Mouse (Mus musculus) heart, embryonic 14.5 days (tissue): ENCODE results near the gene Pcgf2. TPM values are rescaled to one million over a fixed set of nuclear protein-coding genes. Genes with fewer than 3 reads are reported as not detected.

Source experiments
- ATAC-seq: fragments of 200-750 bp; cut with Nextera tagmentation; 2 replicates; pipeline ENCODE4 v1.8.0; 2017; ENCODE audit warnings: low read depth, moderate TSS enrichment; ENCODE audit not compliant: insufficient number of reproducible peaks, insufficient read depth, low FRiP score
- H3K27ac ChIP-seq, 2 experiments: fragments of 200-500 bp in 1 of 2; fragments of 300-500 bp in 1 of 2; sonication (generic) in 1 of 2; replicated peaks in 1 of 2; 2 replicates each; pipeline ENCODE4 v1.5.1; 2012 to 2014; ENCODE audit warnings: low read depth in 2 of 2, low read length in 2 of 2, control low read depth in 1 of 2, mild to moderate bottlenecking in 1 of 2, mixed read lengths in 1 of 2; ENCODE audit not compliant: control insufficient read depth in 1 of 2, insufficient read depth in 1 of 2
- H3K27me3 ChIP-seq: fragments of 300-500 bp; sonication (generic); 2 replicates; pipeline ENCODE4 v1.6.1; 2014; ENCODE audit warnings: mild to moderate bottlenecking, low read length, control low read depth; ENCODE audit not compliant: control insufficient read depth, insufficient read depth
- H3K36me3 ChIP-seq: fragments of 300-500 bp; sonication (generic); 2 replicates; pipeline ENCODE4 v1.6.1; 2014; ENCODE audit warnings: mild to moderate bottlenecking, control low read depth, low read length, mixed read lengths; ENCODE audit not compliant: control insufficient read depth, insufficient read depth
- H3K4me1 ChIP-seq, 2 experiments: fragments of 200-500 bp in 1 of 2; fragments of 300-500 bp in 1 of 2; sonication (generic) in 1 of 2; 2 replicates each; pipeline ENCODE4 v1.6.1; 2012 to 2014; ENCODE audit warnings: low read length in 2 of 2, control low read depth in 1 of 2, mixed read lengths in 1 of 2; ENCODE audit not compliant: control insufficient read depth in 2 of 2, insufficient read depth in 2 of 2
- H3K4me2 ChIP-seq: fragments of 300-500 bp; sonication (generic); 2 replicates; pipeline ENCODE4 v1.6.1; 2014; ENCODE audit warnings: mild to moderate bottlenecking, low read length
- H3K4me3 ChIP-seq, 2 experiments: fragments of 200-500 bp in 1 of 2; fragments of 300-500 bp in 1 of 2; sonication (generic) in 1 of 2; 2 replicates each; pipeline ENCODE4 v1.5.1; 2012 to 2014; ENCODE audit warnings: low read length in 2 of 2, mild to moderate bottlenecking in 2 of 2, control low read depth in 1 of 2, low read depth in 1 of 2, moderate library complexity in 1 of 2; ENCODE audit not compliant: control insufficient read depth in 1 of 2, insufficient read depth in 1 of 2
- H3K9ac ChIP-seq: fragments of 300-500 bp; sonication (generic); 2 replicates; pipeline ENCODE4 v1.6.1; 2014; ENCODE audit warnings: mild to moderate bottlenecking, low read length
- H3K9me3 ChIP-seq: fragments of 300-500 bp; sonication (generic); 2 replicates; pipeline ENCODE4 v1.6.1; 2016; ENCODE audit warnings: low read length, control low read depth; ENCODE audit not compliant: control insufficient read depth
- WGBS: fragments of 180-500 bp; shearing (Covaris S2); extraction: QIAGEN DNeasy Blood & Tissue Kit; methylation state at CpG from one replicate; pipeline ENCODE4 v1.1.7; 2014; 5-methylcytosine and 5-hydroxymethylcytosine counted together
- polyA plus RNA-seq: library from polyadenylated mRNA; unstranded; fragments of >200 nt; fragmentation: Nextera tagmentation; extraction: Ambion mirVana; gene quantifications from 2 replicates; pipeline ENCODE4 v1.2.1, GENCODE M21; 2014

Gene Pcgf2
- polyA plus RNA-seq, 1 experiment from 2014 or later = 12.5 TPM

DNA sequence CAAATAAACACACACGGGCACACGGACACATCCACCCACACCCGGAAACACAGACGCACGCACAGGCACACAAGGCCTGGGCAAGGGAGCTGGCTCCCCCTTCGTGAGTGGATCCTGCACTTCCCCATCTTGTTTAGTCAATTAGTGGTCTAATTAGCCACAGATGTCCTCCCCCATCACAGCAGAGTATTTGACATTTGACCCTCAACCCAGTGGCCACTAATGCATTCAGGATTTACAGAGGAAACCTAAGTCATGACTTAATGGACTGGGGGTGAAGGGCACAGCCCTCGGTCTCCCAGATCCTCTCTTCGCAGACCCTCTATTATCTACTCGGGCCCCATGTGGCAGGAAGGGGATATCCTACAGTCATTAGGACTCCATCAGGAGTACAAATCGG lies 33.4 kb upstream of the Pcgf2 start:
- no peak overlapping the region; the same call in 1 of the 2 replicates for H3K9ac ChIP-seq
- H3K27ac ChIP-seq = no peak overlapping the region
- ATAC-seq = no peak
- no peaks in the 10 kb centered on the region for H3K27me3 ChIP-seq
- no peaks in the 10 kb centered on the region for H3K4me1 ChIP-seq
- H3K36me3 ChIP-seq = peaks cover 33% of the 10 kb centered on the region
- H3K9me3 ChIP-seq = no peaks in the 10 kb centered on the region
- no peak overlapping the region for H3K4me2 ChIP-seq
- WGBS = 53% methylated on average over 10 of the region's 10 CpGs
- no peak overlapping the region for H3K4me3 ChIP-seq

DNA sequence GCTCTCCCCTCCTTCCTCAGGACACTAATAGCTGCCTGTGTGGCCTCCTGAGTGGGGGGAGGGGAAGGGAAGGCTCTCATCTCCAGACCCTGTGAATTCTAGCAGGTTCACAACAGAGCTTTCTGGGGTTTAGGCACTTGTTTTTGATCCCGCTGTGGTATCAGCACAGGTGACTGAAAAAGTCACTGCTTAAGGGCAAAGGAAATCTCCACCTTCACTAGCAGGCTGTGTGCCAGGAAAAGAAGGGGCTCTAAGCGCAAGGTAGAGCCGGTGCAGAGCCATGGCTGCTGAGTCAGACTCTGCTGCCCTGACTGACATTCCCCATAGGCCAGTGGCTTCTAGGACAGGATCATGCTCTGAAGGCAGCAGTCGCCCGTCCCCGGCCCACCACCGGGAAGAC lies 28.4 kb upstream of the Pcgf2 start:
- ATAC-seq = no peak
- no peak overlapping the region for H3K9ac ChIP-seq
- peaks cover 77% of the 10 kb centered on the region for H3K36me3 ChIP-seq
- no peaks in the 10 kb centered on the region for H3K27me3 ChIP-seq
- H3K4me1 ChIP-seq = no peaks in the 10 kb centered on the region; a peak in 1 of 4 replicates
- no peak overlapping the region for H3K4me3 ChIP-seq
- no peak overlapping the region for H3K27ac ChIP-seq
- no peak overlapping the region for H3K4me2 ChIP-seq
- 59% methylated on average over 7 of the region's 7 CpGs for WGBS
- no peaks in the 10 kb centered on the region for H3K9me3 ChIP-seq

DNA sequence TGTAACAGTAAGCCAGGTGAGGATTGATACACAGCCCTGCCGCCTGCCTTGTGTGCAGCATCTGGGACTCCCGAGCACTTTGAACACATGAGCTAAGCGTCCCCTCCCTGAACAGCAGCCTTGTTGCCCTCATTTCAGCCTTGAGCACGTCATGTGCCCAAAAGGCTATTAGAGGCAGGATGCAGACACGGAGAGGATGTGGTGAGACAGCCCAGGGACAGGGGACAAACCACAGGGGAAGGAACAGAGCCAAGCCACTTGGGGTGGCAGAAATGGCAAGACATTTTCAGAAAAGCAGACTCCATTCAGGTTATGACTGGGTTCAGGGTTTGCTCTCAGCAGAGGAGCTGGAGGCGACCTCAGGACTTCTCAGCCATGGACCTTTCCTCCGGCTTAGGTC lies 28.0 kb upstream of the Pcgf2 start:
- Histone ChIP-seq H3K27me3 (no peaks in the 10 kb centered on the region), H3K4me1 (no peaks in the 10 kb centered on the region; a peak in 1 of 4 replicates), H3K4me3 (no peak overlapping the region), H3K27ac (no peak overlapping the region), H3K9me3 (no peaks in the 10 kb centered on the region), H3K4me2 (no peak overlapping the region), H3K9ac (no peak overlapping the region), H3K36me3 (peaks cover 81% of the 10 kb centered on the region)
- ATAC-seq = no peak
- whole genome bisulfite sequencing = 63% methylated on average over 7 of the region's 7 CpGs

DNA sequence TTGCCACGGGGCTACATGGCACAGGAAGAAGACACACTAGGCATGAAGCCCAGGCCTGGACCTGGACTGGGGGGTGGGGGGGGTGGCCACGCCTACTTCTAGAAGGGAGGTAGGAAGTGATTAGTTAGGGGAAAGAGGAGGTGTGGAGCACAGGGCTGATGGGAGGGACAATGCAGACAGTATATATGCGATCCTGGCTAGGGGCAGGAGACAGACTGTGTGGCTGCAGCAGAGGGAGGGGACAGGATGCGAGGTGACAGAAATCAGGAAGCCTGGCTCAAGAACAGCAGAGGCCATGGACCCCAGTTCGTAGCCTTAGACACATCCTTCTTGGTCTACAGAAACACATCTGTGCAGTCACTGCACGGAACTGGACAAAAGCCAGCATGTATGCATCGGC lies 23.4 kb upstream of the Pcgf2 start:
- no peak overlapping the region for H3K4me2 ChIP-seq
- H3K36me3 ChIP-seq = peaks cover 94% of the 10 kb centered on the region
- H3K4me3 ChIP-seq = no peak overlapping the region
- H3K27me3 ChIP-seq = no peaks in the 10 kb centered on the region
- H3K4me1 ChIP-seq = no peaks in the 10 kb centered on the region; a peak in 1 of 4 replicates
- WGBS = 68% methylated on average over 7 of the region's 7 CpGs
- no peak overlapping the region for H3K27ac ChIP-seq
- H3K9me3 ChIP-seq = peaks cover 4% of the 10 kb centered on the region; the same call in 1 of the 2 replicates
- H3K9ac ChIP-seq = no peak overlapping the region
- peak; percentile 52; the same call in 1 of the 2 replicates for ATAC-seq

DNA sequence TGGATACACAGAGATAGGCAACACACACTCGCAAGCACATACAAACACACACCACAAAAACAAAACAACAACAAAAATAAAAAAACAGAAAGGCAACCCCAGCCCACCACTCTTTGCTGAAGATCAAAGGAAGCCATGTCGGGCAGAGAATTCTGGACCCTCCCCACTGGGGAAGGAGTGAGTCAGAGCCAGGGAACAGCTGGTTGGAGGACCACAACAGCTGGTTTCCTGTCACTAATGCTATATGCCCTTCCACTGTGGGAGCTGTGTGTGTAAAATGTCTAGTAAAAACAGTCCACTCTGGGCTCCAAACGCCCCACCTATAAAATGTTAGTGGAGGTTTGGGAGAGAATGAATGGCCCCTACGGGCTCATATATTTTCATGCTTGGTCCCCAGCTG lies 21.0 kb upstream of the Pcgf2 start:
- H3K4me2 ChIP-seq = no peak overlapping the region
- no peak overlapping the region for H3K4me3 ChIP-seq
- H3K4me1 ChIP-seq = peaks cover 0 to under 1% of the 10 kb centered on the region in 2 experiments; a peak in 2 of 4 replicates
- H3K9me3 ChIP-seq = peaks cover 4% of the 10 kb centered on the region; the same call in 1 of the 2 replicates
- WGBS = 93% methylated on average over 4 of the region's 4 CpGs
- H3K9ac ChIP-seq = no peak overlapping the region
- H3K36me3 ChIP-seq = peaks cover 90% of the 10 kb centered on the region
- H3K27ac ChIP-seq = no peak overlapping the region
- H3K27me3 ChIP-seq = no peaks in the 10 kb centered on the region
- ATAC-seq = no peak

DNA sequence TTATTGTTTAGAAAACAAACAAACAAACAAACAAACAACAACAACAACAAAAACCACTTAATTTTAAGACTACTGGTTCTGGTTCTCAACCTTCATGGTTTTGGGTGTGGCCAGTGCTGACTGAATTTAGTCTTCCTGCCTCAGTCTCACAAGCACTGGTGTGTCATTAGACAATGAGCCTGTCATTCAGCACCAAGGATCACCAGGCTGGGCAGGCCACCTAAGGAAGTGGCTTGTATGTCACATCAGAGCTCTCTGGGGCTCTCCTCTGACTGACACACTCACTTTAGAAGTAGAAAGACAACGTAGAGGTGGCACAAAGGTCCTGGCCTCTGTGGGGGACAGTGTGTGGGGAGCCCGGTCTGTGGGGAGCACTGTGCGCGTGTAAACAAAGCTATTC lies 18.7 kb upstream of the Pcgf2 start:
- H3K4me3 ChIP-seq = no peak overlapping the region
- H3K36me3 ChIP-seq = peaks cover 72% of the 10 kb centered on the region
- WGBS = 76% methylated on average over 4 of the region's 4 CpGs
- H3K9me3 ChIP-seq = peaks cover 4% of the 10 kb centered on the region; the same call in 1 of the 2 replicates
- no peak for ATAC-seq
- H3K4me1 ChIP-seq = peaks cover 0 to 11% of the 10 kb centered on the region in 2 experiments; a peak in 2 of 4 replicates
- no peak overlapping the region for H3K9ac ChIP-seq
- no peaks in the 10 kb centered on the region for H3K27me3 ChIP-seq
- H3K27ac ChIP-seq = no peak overlapping the region; a peak in 1 of 4 replicates
- H3K4me2 ChIP-seq = no peak overlapping the region

DNA sequence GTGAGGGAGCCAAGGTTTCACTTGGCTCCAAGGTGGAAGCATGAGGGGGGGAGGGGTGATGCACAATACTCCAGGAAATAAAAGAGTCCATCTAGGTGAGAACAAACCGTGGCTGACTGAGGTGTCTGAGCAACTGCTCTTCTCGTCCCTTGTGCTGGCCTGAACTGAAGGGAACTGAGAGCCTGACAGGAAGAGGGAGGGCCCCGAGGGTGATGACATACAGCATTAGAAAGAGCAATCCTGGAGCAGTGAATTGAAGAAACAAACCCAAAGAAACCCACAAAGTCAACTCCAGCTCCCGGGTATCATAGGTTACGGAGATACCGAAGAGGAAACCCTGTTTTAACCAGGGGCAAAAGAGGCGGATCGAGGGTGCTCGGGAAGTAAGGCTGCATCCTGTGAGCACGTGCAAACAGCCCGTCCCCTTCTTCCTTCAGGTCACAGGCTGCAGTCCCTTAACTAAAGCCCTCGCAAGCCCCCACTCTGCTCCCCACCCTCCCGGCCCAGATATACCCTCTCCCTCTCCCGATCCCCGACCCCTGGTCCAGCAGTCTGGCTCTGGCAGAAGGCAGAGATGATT lies 18.1 kb upstream of the Pcgf2 start:
- WGBS = 61% methylated on average over 15 of the region's 15 CpGs
- Histone ChIP-seq H3K27me3 (no peaks in the 10 kb centered on the region), H3K36me3 (peaks cover 73% of the 10 kb centered on the region), H3K4me2 (no peak overlapping the region), H3K27ac (no peak overlapping the region; a peak in 1 of 4 replicates), H3K9ac (no peak overlapping the region), H3K9me3 (peaks cover 4% of the 10 kb centered on the region; the same call in 1 of the 2 replicates), H3K4me1 (peaks cover 0 to 11% of the 10 kb centered on the region in 2 experiments; a peak in 2 of 4 replicates), H3K4me3 (no peak overlapping the region)
- ATAC-seq = no peak
